Mouse (Mus musculus) cerebellum, adult 9-11 months (tissue): ENCODE measurements around the gene Sema3b.

ENCODE experiments used
- DNase-seq: peaks from one replicate; pipeline ENCODE4 v3.0.0; 2022

The Sema3b gene

DNA sequence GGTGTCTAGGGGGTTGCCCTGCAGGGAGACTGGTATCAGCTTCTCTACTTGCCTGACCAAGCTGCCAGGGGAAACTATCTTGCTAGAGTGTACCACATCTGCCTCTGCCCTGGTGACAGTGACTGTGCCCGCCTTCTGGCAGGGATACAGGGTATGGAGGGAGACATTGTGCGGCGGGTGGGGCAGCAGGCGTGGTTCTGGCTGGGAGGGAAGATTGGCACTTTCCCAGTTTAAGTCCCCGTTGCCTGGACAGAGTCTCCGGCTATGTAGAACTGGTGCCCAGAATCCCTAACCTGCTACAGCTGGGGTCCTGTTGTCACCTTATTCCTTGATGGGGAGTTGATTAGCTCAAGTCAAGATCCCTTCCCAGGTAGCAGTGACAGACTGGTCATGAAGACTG lies 23.4 kb upstream of the Sema3b start:
- DNase-seq: peak; percentile 74

DNA sequence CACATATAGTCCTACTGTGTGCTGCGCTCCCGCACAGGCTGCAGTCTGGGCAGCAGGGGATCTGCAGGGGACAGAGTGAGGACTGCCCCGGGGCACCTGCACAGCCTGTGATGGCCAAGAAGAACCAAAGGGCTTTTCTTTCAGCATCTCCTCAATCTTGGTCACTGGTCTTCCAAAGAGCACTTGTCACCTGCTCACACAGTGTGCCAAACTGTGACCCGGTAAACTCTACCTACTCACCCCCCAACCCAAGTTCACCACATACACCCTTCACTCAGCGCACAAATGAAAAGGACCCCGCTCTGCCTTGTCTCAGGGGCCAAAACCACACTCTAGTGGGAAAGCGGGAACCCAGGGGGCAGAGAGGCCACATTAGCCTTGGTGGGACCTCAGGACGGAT lies 22.8 kb upstream of the Sema3b start:
- peak; percentile 46 for DNase-seq

DNA sequence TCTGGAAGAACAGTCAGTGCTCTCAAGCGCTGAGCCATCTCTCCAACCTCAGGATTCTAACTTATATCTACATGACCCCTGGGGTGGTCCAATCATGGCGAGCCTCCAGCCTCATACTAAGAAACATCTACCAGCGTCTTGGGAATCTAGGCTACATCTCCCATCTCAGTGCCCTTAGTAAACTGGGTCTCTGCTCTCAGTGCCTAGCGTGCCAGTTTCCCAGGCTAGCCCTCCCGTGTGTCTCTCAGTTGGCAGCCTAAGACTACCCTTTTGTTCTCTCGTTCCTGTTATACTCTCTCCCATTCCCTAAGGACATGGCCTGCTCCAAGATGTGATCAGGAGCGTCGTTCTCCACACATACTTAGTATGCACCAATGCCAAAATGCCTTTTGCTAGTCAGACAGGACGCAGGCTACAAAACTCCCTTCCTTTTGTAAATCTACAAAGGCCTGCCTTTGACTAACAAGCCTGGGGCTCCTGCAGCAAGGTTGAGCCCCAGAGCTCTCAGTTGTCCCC lies 22.3 kb upstream of the Sema3b start:
- peak; percentile 42 for DNase-seq

DNA sequence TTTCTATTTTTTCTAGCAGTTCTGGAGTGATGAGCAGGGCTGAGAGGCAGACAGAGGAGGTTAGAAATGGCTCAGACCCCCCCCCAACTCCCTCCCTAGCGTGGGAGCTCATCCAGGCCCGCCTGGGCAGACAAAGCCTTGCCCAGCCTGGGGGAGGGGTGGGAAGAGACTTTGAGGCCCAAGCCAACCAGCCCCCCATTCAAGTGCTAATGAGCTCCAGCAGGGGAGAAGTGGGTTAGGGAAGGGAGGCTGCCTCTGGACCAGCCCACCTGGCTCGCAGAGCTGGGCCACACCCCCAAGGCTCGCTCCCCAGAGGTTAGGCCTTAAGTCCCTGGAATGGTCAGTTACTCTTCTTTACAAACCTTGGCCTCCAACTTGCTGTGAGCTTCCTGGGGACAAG lies 21.5 kb upstream of the Sema3b start:
- peak; percentile 68 for DNase-seq

- peak; percentile 52 for DNase-seq
These were observed 20.9 kb upstream of the Sema3b start for GRCm38 (mm10) chr9:107629901-107630425.

GRCm38 (mm10) chr9:107629411-107629730 lies 20.3 kb upstream of the Sema3b start:
- DNase-seq: peak; percentile 43

GRCm38 (mm10) chr9:107628721-107629410 lies 19.8 kb upstream of the Sema3b start:
- DNase-seq: peak; percentile 52

DNA sequence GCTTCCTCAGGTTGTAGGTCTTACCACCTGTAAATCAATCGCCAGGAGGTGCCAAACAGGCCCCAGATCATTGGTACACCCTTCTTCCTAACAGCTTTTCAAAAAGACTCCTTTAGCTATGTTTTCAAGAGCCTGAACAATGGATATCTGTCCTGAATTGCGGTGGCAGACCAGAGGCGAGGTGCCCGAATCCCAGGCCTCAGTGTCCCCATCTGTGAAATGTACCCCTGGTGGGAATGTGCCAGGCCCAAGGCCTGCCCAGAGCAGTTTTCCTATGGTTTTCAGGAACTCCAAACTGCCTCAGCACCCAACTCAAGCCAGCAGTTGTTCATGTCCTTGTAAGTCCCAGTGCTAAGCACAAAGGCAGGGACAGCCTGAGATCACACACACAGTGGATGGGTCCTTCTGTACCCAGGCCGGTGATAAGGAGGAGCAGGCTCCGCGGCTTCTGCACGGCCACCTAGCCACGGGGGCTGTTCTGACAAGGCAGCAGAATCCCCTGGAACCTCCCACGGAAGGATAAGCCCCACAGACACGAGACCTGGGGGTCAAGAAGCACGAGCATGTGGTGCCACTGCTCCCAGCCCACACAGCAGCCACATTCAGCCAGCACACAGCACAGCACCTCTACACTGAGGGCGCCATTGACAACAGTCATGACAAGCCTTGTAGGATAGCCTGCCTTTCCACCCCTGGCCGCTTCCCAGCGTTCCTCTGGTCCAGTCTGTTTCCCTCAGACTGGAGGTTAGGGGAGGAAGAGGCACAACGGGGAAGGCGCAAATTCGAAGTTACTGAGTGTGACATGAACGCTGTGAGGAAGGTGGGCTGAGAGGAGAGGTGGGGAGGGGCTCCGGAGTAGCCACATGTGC lies 18.6 kb upstream of the Sema3b start:
- peak; percentile 45 for DNase-seq

GRCm38 (mm10) chr9:107626844-107627277 lies 17.8 kb upstream of the Sema3b start:
- peak; percentile 81 for DNase-seq

- peak; percentile 46 for DNase-seq
These were observed 17.3 kb upstream of the Sema3b start for GRCm38 (mm10) chr9:107626158-107626843.

- DNase-seq: peak; percentile 41
These were observed 16.5 kb upstream of the Sema3b start for GRCm38 (mm10) chr9:107625351-107626128.

- DNase-seq: no peak
These were observed 15.9 kb upstream of the Sema3b start for GRCm38 (mm10) chr9:107624951-107625350.

GRCm38 (mm10) chr9:107624539-107624938 lies 15.5 kb upstream of the Sema3b start:
- no peak for DNase-seq

GRCm38 (mm10) chr9:107620954-107621353 lies 11.9 kb upstream of the Sema3b start:
- DNase-seq: peak; percentile 55

DNA sequence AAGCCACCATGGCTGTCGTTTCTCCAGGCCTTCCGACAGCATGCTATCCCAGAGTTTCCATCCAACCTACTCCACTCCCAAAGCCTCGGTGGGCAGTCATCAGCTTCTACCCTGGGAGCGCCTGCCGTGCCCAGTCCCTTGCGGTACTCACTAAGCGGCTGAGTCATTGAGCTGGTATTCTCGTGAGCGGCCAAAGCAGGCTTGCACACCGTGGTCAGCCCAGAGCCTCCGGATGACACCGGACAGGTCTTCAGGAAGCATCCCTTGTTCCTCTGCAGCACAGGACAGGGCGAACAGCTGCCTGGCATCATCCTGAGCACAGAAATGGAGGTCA lies 10.5 kb upstream of the Sema3b start:
- DNase-seq: no peak

DNA sequence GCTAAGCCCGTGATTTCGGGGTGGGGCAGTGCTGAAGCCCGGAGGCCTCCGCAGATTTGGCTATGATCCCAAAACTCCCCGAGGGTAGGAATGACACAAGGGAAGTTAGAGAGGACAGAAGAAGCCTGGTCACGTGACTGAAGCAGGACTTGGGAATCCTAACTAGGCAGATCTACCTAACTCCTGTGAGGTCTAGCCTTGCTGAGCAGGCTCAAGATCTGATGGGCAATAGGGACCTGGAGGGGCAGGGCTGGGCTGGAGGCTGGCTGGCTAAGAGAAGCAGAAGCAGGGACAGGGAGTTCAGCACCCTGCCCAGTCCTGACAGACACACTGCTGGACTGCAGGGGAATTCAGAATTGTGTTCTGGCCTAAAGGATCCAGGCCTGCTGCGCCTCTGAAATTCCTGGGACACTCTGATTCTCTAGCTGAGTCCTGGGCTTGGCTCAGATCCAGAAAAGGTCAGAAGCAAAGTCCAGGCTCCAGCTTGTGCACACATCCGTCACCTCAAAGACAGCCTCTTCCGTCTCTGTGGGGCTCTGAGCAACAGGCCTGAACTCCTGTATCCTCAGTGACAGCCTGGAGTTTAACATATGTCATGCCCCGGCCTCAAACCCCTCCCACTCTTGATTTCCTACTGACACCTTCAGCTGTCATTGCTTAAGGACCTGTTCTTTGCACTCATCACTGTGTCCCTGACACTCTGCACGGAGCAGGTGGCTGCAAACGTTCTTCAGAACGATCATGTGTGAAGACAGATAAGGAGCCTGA lies 9.9 kb upstream of the Sema3b start:
- peak; percentile 59 for DNase-seq

DNA sequence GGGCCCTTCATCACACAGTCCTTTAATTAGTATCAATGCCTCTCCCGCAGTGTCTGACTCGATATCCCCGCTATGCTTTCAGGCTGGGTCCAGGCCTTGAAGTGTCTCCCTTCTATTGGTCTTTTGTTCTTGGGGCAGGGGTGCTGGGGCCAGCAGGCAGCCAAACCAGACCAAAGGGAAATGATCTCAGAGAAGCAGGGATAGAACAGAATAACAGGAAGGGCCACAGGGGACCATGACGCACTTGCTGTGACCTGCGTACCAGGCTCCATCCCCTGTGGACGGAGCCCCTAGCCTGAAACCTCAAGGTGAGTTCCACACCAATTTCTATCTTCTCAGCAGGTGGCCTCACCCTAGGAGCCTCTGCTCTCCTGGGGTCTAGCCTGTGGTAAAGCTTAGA lies 9.1 kb upstream of the Sema3b start:
- DNase-seq: no peak

- no peak for DNase-seq
These were observed 8.4 kb upstream of the Sema3b start for GRCm38 (mm10) chr9:107617461-107617860.

DNA sequence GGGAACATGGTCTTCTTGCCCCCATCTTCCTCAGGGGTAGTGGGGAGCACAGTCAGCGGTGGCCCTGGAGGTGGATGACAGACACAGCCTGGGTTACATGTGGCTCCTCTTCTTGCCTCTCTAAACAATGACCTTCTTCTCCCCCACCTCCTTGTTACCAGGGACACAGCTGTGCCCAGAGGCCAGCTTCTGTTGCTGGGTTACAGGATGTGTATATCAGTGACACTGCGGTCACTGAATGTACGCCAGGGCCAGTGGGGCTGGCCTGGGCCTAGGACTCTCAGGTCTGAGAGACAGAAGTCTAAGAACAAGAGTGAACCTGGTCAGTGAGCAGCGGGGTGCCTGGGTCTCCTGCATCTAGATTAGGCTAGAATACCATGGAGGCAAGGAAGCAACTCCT lies 6.0 kb upstream of the Sema3b start:
- DNase-seq: peak; percentile 54

DNA sequence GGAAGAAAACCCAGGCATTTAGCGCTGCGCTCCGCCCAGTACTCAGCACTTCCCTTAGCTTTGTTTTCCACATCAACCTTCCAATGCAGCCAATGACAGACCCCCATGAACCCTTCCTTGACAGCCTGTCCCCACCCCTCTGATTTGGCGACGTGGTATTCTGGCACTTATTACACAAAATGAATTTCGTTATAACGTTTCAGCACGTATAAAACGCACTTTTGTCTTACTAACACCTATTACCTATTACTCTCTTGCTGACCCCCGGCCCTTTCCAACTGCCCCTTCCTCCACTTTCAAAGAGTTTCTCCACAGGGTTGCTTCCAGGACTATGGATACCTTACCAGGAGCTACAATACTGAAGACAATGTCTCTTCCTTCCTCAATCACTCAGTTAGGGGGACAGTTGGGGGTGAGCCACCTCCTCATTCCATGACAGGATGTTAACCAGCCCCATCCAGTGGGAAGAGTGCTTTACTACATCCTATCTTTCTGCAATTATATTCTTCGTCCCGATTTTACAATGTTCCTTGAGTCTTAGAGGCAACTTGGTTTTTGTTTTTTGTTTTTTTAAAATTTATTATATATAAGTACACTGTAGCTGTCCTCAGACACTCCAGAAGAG lies 4.0 kb upstream of the Sema3b start:
- no peak for DNase-seq
